Mouse (Mus musculus) urinary bladder, postnatal 0 days (tissue): ENCODE results near the gene Zfp110. TPM values are rescaled to one million over a fixed set of nuclear protein-coding genes. Genes with fewer than 3 reads are reported as not detected.

ENCODE experiments used
- polyA plus RNA-seq: library from polyadenylated mRNA; unstranded; fragments of >200 nt; fragmentation: Nextera tagmentation; extraction: Ambion mirVana; gene quantifications from 2 replicates; pipeline ENCODE4 v1.2.1, GENCODE M21; 2015

Gene Zfp110
- 18.0 and 18.1 TPM in 2 replicates for polyA plus RNA-seq

DNA sequence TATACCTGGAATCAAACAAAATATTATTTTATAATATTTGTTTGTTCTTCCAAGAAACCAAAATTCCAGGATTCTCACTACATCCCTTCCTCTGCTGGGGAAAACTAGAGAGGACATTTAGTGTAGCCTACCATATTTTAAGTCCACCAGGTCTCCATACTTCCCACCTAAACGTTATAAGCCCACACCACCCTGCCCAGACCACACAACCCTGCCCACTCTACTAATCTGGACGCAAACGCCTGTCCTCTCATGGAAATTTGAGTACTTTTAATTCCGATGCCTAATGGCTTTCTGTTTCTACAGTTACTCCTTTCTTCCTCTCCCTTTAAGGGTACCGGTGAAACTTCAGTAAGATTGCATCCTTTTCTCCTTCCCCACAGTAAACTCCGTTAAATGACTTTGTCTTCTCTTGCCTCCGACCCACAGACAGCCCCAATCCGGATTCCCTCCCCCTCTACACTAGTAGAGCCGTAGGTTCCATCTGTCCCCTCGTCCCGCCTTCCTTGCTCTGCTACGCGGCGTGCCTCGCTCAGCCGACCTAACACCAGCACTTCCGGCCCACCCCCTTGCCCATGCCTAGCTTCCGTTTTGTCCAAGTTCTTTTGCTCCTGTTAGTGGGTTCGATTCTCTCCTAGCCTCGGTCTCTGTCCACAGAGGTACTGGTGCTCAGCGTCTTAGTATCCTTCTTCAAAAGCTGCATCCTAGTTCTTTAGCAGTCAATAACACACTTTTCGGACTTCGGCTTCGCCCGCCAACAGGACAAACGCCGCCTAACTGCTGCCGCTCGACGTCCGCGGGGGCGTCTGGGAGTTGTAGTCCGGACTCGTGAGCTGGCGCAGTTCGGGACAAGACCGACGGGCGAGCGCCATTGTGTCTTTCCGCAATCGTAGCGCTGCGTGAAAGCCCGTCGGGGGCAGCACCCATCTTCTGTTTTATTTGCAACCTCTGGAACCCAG lies at the start of gene Zfp110:
Gene Zfp110, plus strand, starts transcription at position 600 of the 959 bp plus-strand sequence.

DNA sequence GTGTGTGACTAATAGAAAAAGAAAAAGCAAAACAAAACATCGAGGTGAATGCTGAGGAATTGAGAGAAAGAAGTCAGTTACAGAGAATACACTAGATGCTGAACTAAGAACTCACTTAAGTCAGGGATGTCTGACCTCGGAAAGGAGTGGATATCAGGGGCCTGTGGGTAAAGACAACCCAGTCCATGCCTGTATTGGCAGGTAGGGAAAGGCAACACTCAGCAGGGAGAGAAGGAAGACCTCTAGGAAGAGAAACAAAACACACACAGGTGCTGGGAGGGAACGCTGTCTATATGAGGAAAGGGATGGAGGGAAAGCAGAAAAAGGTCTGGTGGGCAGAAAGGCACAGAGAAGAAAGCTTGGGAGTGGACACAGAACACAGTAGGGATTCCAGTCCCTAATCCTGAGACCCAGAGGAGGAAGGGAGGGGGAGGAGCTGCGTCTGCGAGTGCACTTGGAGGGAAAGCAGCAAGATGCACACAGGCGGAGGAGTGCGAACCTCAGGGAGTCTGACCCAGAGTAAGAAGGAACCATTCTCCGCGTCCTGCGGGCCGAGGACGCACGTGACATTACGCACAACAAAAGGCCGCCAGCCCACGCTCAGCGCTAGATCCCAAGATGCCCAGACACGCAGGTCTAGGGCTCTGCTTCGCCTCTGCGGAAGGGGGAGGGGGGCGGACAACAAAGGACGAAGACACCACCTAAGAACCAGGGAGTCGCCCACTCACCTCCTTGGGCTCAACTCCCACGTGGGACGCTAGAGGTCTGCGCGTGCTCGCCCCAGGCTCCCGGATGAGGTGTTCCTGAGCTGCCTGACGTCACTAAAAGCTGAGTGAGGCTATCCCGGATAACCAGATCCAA lies 31.5 kb upstream of the Zfp110 start, which contains the start of gene Zscan18:
Gene Zscan18, minus strand, starts transcription at position 770 of the 861 bp plus-strand sequence.

DNA sequence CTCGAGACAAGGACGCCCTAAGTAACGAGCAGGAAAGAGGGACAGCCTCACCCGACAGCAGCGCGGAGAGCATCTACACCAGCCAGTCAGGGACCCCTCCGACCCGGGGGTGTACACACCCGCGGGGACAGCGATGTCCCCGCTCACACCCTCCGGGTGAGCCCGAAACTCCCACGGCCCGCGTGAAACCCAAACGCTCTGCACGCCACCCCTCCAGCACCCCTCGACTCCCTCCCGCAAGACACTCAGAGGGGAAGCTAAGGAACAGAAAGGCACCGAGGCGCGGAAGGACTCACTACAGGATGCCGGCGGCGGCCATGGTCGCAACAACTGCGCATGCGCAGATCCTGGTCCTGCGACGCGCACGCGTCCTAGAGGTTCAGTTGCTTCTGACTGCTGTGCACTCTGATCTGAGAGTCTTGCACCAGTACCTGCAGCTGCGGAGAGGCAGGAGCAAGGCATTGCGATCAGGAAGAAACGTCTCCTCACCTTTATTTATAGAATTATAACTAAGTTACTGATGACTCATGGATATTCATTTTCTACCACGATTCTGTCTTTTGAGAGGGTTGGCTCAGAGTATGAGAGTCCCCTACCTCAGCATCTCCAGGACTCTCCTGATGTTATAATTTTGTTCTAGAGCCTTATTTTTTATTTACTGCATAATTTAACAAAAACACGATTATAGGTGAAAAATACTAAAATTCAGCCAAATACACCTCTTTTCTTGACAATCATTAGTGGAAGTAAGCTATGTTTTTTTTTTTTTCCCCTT lies 15.9 kb upstream of the Zfp110 start, which contains the start of gene Zfp329:
Gene Zfp329, minus strand, starts transcription at position 338 of the 775 bp plus-strand sequence.

GRCm38 (mm10) chr7:12880911-12881660 lies 46.5 kb downstream of the Zfp110 start, which contains the start of gene Zfp128:
Gene Zfp128, plus strand, starts transcription at chr7:12881177.

GRCm38 (mm10) chr7:12897655-12898410 lies 63.3 kb downstream of the Zfp110 start, which contains the start of gene Zscan22:
Gene Zscan22, plus strand, starts transcription at chr7:12897815.

Other genes with a start within 250 kb of the Zfp110 start
- gene Vmn2r53, start 226.0 kb upstream of the Zfp110 start, polyA plus RNA-seq: not detected in 2 replicates
- gene Vmn2r54, start 194.4 kb upstream of the Zfp110 start, polyA plus RNA-seq: not detected in 2 replicates
- gene Vmn2r55, start 149.8 kb upstream of the Zfp110 start, polyA plus RNA-seq: not detected in 2 replicates
- gene Vmn2r56, start 99.8 kb upstream of the Zfp110 start, polyA plus RNA-seq: not detected in 2 replicates
- 1.2 and 1.3 TPM in 2 replicates for gene Zscan18, start 31.1 kb upstream of the Zfp110 start, polyA plus RNA-seq
- 5.2 and 5.8 TPM in 2 replicates for gene Zfp329, start 15.9 kb upstream of the Zfp110 start, polyA plus RNA-seq
- 1.5 and 1.6 TPM in 2 replicates for gene Zfp128, start 46.4 kb downstream of the Zfp110 start, polyA plus RNA-seq
- 5.3 and 5.7 TPM in 2 replicates for gene Zscan22, start 63.1 kb downstream of the Zfp110 start, polyA plus RNA-seq
- gene Rps5, start 87.5 kb downstream of the Zfp110 start, polyA plus RNA-seq: 736 and 897 TPM in 2 replicates
- 1.3 and 1.9 TPM in 2 replicates for gene Rnf225, start 92.7 kb downstream of the Zfp110 start, polyA plus RNA-seq
- 5.2 and 5.5 TPM in 2 replicates for gene Zfp324, start 131.1 kb downstream of the Zfp110 start, polyA plus RNA-seq
- 2.6 and 2.9 TPM in 2 replicates for gene Zfp446, start 143.1 kb downstream of the Zfp110 start, polyA plus RNA-seq
- 0.08 TPM in 1 of 2 replicates, not detected in the other for gene Slc27a5, start 163.4 kb downstream of the Zfp110 start, polyA plus RNA-seq
- 89.6 and 97.6 TPM in 2 replicates for gene Trim28, start 164.4 kb downstream of the Zfp110 start, polyA plus RNA-seq
- gene Zbtb45, start 175.3 kb downstream of the Zfp110 start, polyA plus RNA-seq: 7.3 and 8.5 TPM in 2 replicates
- 211 and 212 TPM in 2 replicates for gene Chmp2a, start 200.0 kb downstream of the Zfp110 start, polyA plus RNA-seq
- gene Ube2m, start 203.5 kb downstream of the Zfp110 start, polyA plus RNA-seq: 90.5 and 91.6 TPM in 2 replicates
- gene Mzf1, start 220.0 kb downstream of the Zfp110 start, polyA plus RNA-seq: 0.90 and 1.4 TPM in 2 replicates